Mouse (Mus musculus) MEL (cell line): Measurements from ENCODE around the gene Fcer2a. TPM values are rescaled to one million over a fixed set of nuclear protein-coding genes. Genes with fewer than 3 reads are reported as not detected.

ENCODE experiments used
- DNase-seq: peaks from one replicate; pipeline ENCODE4 v3.0.0; 2011; ENCODE audit warnings: low read depth, low spot score
- H3K27ac ChIP-seq: 2 replicates; pipeline ENCODE4 v1.5.1; 2012; ENCODE audit warnings: low read depth, mild to moderate bottlenecking, control low read depth, low read length, moderate library complexity; ENCODE audit not compliant: control insufficient read depth
- H3K27me3 ChIP-seq, 2 experiments: fragments of 150-350 bp in 1 of 2; sonication (generic) in 1 of 2; 2 replicates each; pipeline ENCODE4 v1.6.1; 2012; ENCODE audit warnings: low read length in 2 of 2, mild to moderate bottlenecking in 2 of 2, improper control_type of control experiment in 1 of 2, moderate library complexity in 1 of 2; ENCODE audit not compliant: insufficient read depth in 2 of 2, control insufficient read depth in 1 of 2
- H3K36me3 ChIP-seq, 2 experiments: 2 replicates each; pipeline ENCODE4 v1.6.1; 2012 to 2014; ENCODE audit warnings: low read length in 2 of 2, improper control_type of control experiment in 1 of 2, inconsistent platforms in 1 of 2, mild to moderate bottlenecking in 1 of 2; ENCODE audit not compliant: insufficient read depth in 2 of 2, control insufficient read depth in 1 of 2
- H3K4me1 ChIP-seq, 2 experiments: fragments of 150-350 bp in 1 of 2; sonication (generic) in 1 of 2; 2 replicates each; pipeline ENCODE4 v1.6.1; 2012; ENCODE audit warnings: low read length in 2 of 2, improper control_type of control experiment in 1 of 2, mild to moderate bottlenecking in 1 of 2; ENCODE audit not compliant: insufficient read depth in 2 of 2, control insufficient read depth in 1 of 2
- H3K4me3 ChIP-seq, 2 experiments: fragments of 150-350 bp in 1 of 2; sonication (generic) in 1 of 2; 2 replicates each; pipeline ENCODE4 v1.5.1; 2012; ENCODE audit warnings: low read depth in 2 of 2, low read length in 2 of 2, mild to moderate bottlenecking in 2 of 2, moderate library complexity in 2 of 2, control low read depth in 1 of 2, improper control_type of control experiment in 1 of 2; ENCODE audit not compliant: control insufficient read depth in 1 of 2, insufficient read depth in 1 of 2
- H3K79me2 ChIP-seq: 2 replicates; pipeline ENCODE4 v1.6.1; 2012; ENCODE audit warnings: mild to moderate bottlenecking, low read length, moderate library complexity; ENCODE audit not compliant: control insufficient read depth, poor library complexity, insufficient read depth
- H3K9ac ChIP-seq: 2 replicates; pipeline ENCODE4 v1.6.1; 2012; ENCODE audit warnings: low read depth, mild to moderate bottlenecking, control low read depth, low read length, moderate library complexity; ENCODE audit not compliant: control insufficient read depth, poor library complexity, severe bottlenecking
- H3K9me3 ChIP-seq: fragments of 150-350 bp; sonication (generic); replicated peaks from 2 replicates; pipeline ENCODE4 v1.6.1; 2012; ENCODE audit warnings: mild to moderate bottlenecking, low read length, improper control_type of control experiment, moderate library complexity; ENCODE audit not compliant: insufficient read depth
- CHD1 ChIP-seq: IDR thresholded peaks from 2 replicates; pipeline ENCODE4 v1.6.1; 2012; ENCODE audit warnings: low read depth, mild to moderate bottlenecking, inconsistent platforms, low read length, improper control_type of control experiment
- CHD2 ChIP-seq: IDR thresholded peaks from 2 replicates; pipeline ENCODE4 v1.6.1; 2011; ENCODE audit warnings: low read length, improper control_type of control experiment
- CTCF ChIP-seq, 3 experiments: IDR thresholded peaks in 2 of 3; conservative IDR thresholded peaks in 1 of 3; 2 replicates each; pipeline ENCODE4 v1.5.1; 2011 to 2012; ENCODE audit warnings: low read length in 3 of 3, low read depth in 2 of 3, mild to moderate bottlenecking in 2 of 3, improper control_type of control experiment in 1 of 3, inconsistent platforms in 1 of 3, mixed read lengths in 1 of 3, moderate library complexity in 1 of 3; ENCODE audit not compliant: control insufficient read depth in 1 of 3, insufficient read depth in 1 of 3, poor library complexity in 1 of 3, severe bottlenecking in 1 of 3
- E2F4 ChIP-seq: IDR thresholded peaks from 2 replicates; pipeline ENCODE4 v1.6.1; 2011; ENCODE audit warnings: low read depth, low read length, improper control_type of control experiment, borderline replicate concordance
- ELF1 ChIP-seq: IDR thresholded peaks from 2 replicates; pipeline ENCODE4 v1.6.1; 2014; ENCODE audit warnings: low read depth, mild to moderate bottlenecking, inconsistent platforms, low read length, improper control_type of control experiment, moderate library complexity
- MAFK ChIP-seq: IDR thresholded peaks from 2 replicates; pipeline ENCODE4 v1.6.1; 2011; ENCODE audit warnings: low read depth, mild to moderate bottlenecking, low read length, improper control_type of control experiment, borderline replicate concordance
- MAX ChIP-seq: IDR thresholded peaks from 2 replicates; pipeline ENCODE4 v1.6.1; 2011; ENCODE audit warnings: low read length, improper control_type of control experiment
- MAZ ChIP-seq: IDR thresholded peaks from 2 replicates; pipeline ENCODE4 v1.6.1; 2012; ENCODE audit warnings: low read depth, mild to moderate bottlenecking, inconsistent platforms, low read length, improper control_type of control experiment
- MEF2A ChIP-seq: IDR thresholded peaks from 2 replicates; pipeline ENCODE4 v1.6.1; 2014; ENCODE audit warnings: low read depth, mild to moderate bottlenecking, inconsistent platforms, low read length, improper control_type of control experiment; ENCODE audit not compliant: poor library complexity, insufficient replicate concordance, severe bottlenecking; ENCODE audit errors: extremely low read depth
- MXI1 ChIP-seq: IDR thresholded peaks from 2 replicates; pipeline ENCODE4 v1.6.1; 2011; ENCODE audit warnings: mild to moderate bottlenecking, low read depth, low read length, improper control_type of control experiment
- MYB ChIP-seq: IDR thresholded peaks from 2 replicates; pipeline ENCODE4 v1.6.1; 2011; ENCODE audit warnings: mild to moderate bottlenecking, low read depth, low read length, improper control_type of control experiment
- NELFE ChIP-seq: IDR thresholded peaks from 2 replicates; pipeline ENCODE4 v1.6.1; 2011; ENCODE audit warnings: low read depth, low read length, improper control_type of control experiment
- POLR2AphosphoS5 ChIP-seq: IDR thresholded peaks from 2 replicates; pipeline ENCODE4 v1.6.1; 2012; ENCODE audit warnings: low read depth, borderline replicate concordance, mild to moderate bottlenecking, inconsistent platforms, low read length, moderate library complexity, mixed read lengths
- RCOR1 ChIP-seq: IDR thresholded peaks from 2 replicates; pipeline ENCODE4 v1.6.1; 2012; ENCODE audit warnings: low read depth, mild to moderate bottlenecking, inconsistent platforms, low read length, improper control_type of control experiment
- SIN3A ChIP-seq: IDR thresholded peaks from 2 replicates; pipeline ENCODE4 v1.6.1; 2012; ENCODE audit warnings: low read length, improper control_type of control experiment, inconsistent platforms
- SMC3 ChIP-seq: IDR thresholded peaks from 2 replicates; pipeline ENCODE4 v1.6.1; 2011; ENCODE audit warnings: low read depth, low read length, improper control_type of control experiment
- TAL1 ChIP-seq: IDR thresholded peaks from 2 replicates; pipeline ENCODE4 v1.6.1; 2012; ENCODE audit warnings: mild to moderate bottlenecking, inconsistent platforms, low read length, moderate library complexity, mixed read lengths
- USF2 ChIP-seq, 2 experiments: IDR thresholded peaks; 2 replicates each; pipeline ENCODE4 v1.6.1; 2011 to 2012; ENCODE audit warnings: improper control_type of control experiment in 2 of 2, low read length in 2 of 2, borderline replicate concordance in 1 of 2, inconsistent platforms in 1 of 2, low read depth in 1 of 2, mild to moderate bottlenecking in 1 of 2; ENCODE audit not compliant: insufficient read depth in 1 of 2
- ZKSCAN1 ChIP-seq: IDR thresholded peaks from 2 replicates; pipeline ENCODE4 v1.6.1; 2012; ENCODE audit warnings: low read depth, mild to moderate bottlenecking, inconsistent platforms, low read length, improper control_type of control experiment, moderate library complexity
- ZMIZ1 ChIP-seq: IDR thresholded peaks from 2 replicates; pipeline ENCODE4 v1.6.1; 2012; ENCODE audit warnings: low read depth, mild to moderate bottlenecking, inconsistent platforms, low read length, improper control_type of control experiment, moderate library complexity
- ZNF384 ChIP-seq: IDR thresholded peaks from 2 replicates; pipeline ENCODE4 v1.6.1; 2012; ENCODE audit warnings: low read depth, mild to moderate bottlenecking, inconsistent platforms, low read length, improper control_type of control experiment
- polyA plus RNA-seq, 2 experiments: library from polyadenylated mRNA; stranded (reverse) in 1 of 2; unstranded in 1 of 2; fragments of >175 nt in 1 of 2; fragments of >200 nt in 1 of 2; gene quantifications; 2 replicates each; pipeline versions ENCODE4 v1.2.1 to v1.2.4; 2012; ENCODE audit warnings: low replicate concordance in 2 of 2, low read depth in 1 of 2; ENCODE audit not compliant: insufficient read length in 2 of 2, insufficient read depth in 1 of 2, missing spikeins in 1 of 2
- total RNA-seq: library from RNA; depleted of rRNA; stranded (reverse); fragments of 300-350 nt; gene quantifications from 2 replicates; pipeline ENCODE4 v1.2.3, GENCODE M21; 2012

The Fcer2a gene
- total and polyA plus RNA-seq, 3 experiments, result 0.07 TPM; not detected in 2

DNA sequence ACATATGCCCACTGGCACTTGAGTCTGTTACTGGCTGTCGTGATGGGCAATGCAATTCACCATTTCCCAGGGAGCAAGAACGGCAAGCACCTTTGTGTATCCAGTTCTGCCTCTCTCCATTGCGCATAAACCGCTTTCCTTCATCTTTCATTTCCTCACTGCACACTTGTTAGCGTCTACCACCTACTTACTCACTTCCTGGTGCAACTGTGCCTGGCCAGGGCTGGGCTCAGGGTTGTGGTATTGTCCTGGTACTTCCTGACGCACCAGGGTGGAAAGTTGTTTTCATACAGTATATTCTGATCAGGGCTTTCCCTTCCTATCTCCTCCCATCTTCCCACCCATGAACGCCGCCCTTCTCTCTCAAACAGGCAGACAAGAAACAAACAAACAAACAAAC is 33.1 kb downstream of the Fcer2a start:
- Histone ChIP-seq H3K4me1 (peaks cover 0 to 10% of the 10 kb centered on the region in 2 experiments; a peak in 1 of 4 replicates), H3K9ac (no peak overlapping the region), H3K27me3 (no peaks in the 10 kb centered on the region; a peak in 2 of 4 replicates), H3K79me2 (no peaks in the 10 kb centered on the region), H3K36me3 (peaks cover 0 to 4% of the 10 kb centered on the region in 2 experiments; a peak in 2 of 4 replicates), H3K27ac (no peak overlapping the region), H3K4me3 (no peak overlapping the region), H3K9me3 (no peaks in the 10 kb centered on the region)
- no peak for DNase-seq
- TF ChIP-seq MAZ (no peak), SMC3 (no peak), MXI1 (no peak), POLR2AphosphoS5 (no peak), ZMIZ1 (no peak), CHD2 (no peak), CTCF (IDR thresholded peaks at IDR 0.05 in 2 of 3, conservative IDR thresholded peaks at IDR 0.05 in 1 of 3; ENCODE audit: control insufficient read depth in 1 of 3, insufficient read depth in 1 of 3, low read depth in 2 of 3, low read length in 3 of 3, poor library complexity in 1 of 3, severe bottlenecking in 1 of 3) (no peak), RCOR1 (no peak), ZKSCAN1 (no peak)

- Histone ChIP-seq H3K4me3 (no peak overlapping the region), H3K27ac (no peak overlapping the region), H3K36me3 (no peaks in the 10 kb centered on the region), H3K9ac (no peak overlapping the region), H3K4me1 (no peaks in the 10 kb centered on the region), H3K79me2 (no peaks in the 10 kb centered on the region), H3K27me3 (no peaks in the 10 kb centered on the region; a peak in 1 of 4 replicates), H3K9me3 (no peaks in the 10 kb centered on the region)
- DNase-seq, result no peak
- no peak for TF ChIP-seq MEF2A
- TF ChIP-seq NELFE, result no peak
- no peak for TF ChIP-seq MYB
- no peak for TF ChIP-seq MAX
- no peak for TF ChIP-seq CTCF (IDR thresholded peaks at IDR 0.05 in 2 of 3, conservative IDR thresholded peaks at IDR 0.05 in 1 of 3; ENCODE audit: control insufficient read depth in 1 of 3, insufficient read depth in 1 of 3, low read depth in 2 of 3, low read length in 3 of 3, poor library complexity in 1 of 3, severe bottlenecking in 1 of 3)
Observed at GRCm38 (mm10) chr8:3656725-3657381, 37.1 kb downstream of the Fcer2a start.

DNA sequence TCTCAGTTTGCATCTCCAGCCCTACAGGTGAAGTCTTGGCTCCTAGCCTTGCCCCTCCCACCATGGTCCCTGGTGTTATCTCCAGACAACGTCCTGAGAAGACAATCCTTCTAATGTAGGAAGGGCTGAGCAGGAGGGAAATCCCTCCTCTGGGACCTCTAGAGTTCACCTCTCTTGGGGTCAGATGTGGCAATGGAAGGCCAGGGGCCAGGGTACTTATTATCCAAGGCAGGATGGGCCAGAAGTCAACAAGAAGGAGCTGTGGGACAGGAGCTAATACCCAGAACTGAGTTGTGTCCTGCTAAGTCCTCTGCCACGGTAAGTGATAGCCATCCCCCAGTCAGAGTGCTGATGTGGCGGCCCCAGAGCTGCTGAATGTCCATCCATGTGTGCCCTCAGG is 38.4 kb downstream of the Fcer2a start, which contains the start of gene Retn:
Gene Retn (plus strand): TSS at position 245 of the 400 bp plus-strand sequence.
- Histone ChIP-seq H3K9me3 (no peaks in the 10 kb centered on the region), H3K27ac (no peak within 1 kb of the TSS), H3K4me3 (no peak within 1 kb of the TSS), H3K27me3 (no peaks in the 10 kb centered on the region; a peak in 1 of 4 replicates), H3K36me3 (no peaks in the 10 kb centered on the region), H3K9ac (no peak within 1 kb of the TSS), H3K79me2 (no peaks in the 10 kb centered on the region), H3K4me1 (no peaks in the 10 kb centered on the region)
- DNase-seq, result no peak
- TF ChIP-seq SIN3A, result no peak
- no peak for TF ChIP-seq TAL1
- TF ChIP-seq CHD1, result no peak
- TF ChIP-seq ZKSCAN1, result no peak
- TF ChIP-seq ZNF384, result no peak
- no peak for TF ChIP-seq ELF1
- no peak for TF ChIP-seq MAFK
- TF ChIP-seq E2F4, result no peak
- TF ChIP-seq USF2 (IDR thresholded peaks at IDR 0.05; ENCODE audit: borderline replicate concordance in 1 of 2, insufficient read depth in 1 of 2, low read depth in 1 of 2, low read length in 2 of 2), result no peak
- TF ChIP-seq NELFE, result no peak
- no peak for TF ChIP-seq RCOR1
